Mouse (Mus musculus) induced T-regulatory cell, adult 2 months (primary cell): ENCODE data around the gene Clcn6.

Experiments
- DNase-seq: peaks from one replicate; pipeline ENCODE4 v3.0.0-alpha.2; 2012; ENCODE audit warnings: low read depth

Clcn6 gene

GRCm38 (mm10) chr4:148040029-148040830 is 1.6 kb upstream of the Clcn6 start:
- DNase-seq: peak; percentile 24

GRCm38 (mm10) chr4:148039254-148040028 is 820 bp upstream of the Clcn6 start:
- DNase-seq: no peak

- DNase-seq: no peak
Observed at GRCm38 (mm10) chr4:148038079-148038599, 482 bp downstream of the Clcn6 start.

- no peak for DNase-seq
Observed at GRCm38 (mm10) chr4:148035440-148035839, 3.2 kb downstream of the Clcn6 start.

- DNase-seq: peak; percentile 86
Observed at GRCm38 (mm10) chr4:148033858-148034410, 4.7 kb downstream of the Clcn6 start.

- DNase-seq: no peak
Observed at GRCm38 (mm10) chr4:148030506-148030905, 8.1 kb downstream of the Clcn6 start.

GRCm38 (mm10) chr4:148029297-148029696 is 9.3 kb downstream of the Clcn6 start:
- no peak for DNase-seq

GRCm38 (mm10) chr4:148024003-148024402 is 14.6 kb downstream of the Clcn6 start:
- no peak for DNase-seq

- DNase-seq: no peak
Observed at GRCm38 (mm10) chr4:148018410-148018809, 20.2 kb downstream of the Clcn6 start.

GRCm38 (mm10) chr4:148016981-148017380 is 21.6 kb downstream of the Clcn6 start:
- no peak for DNase-seq

- peak; percentile 13 for DNase-seq
Observed at GRCm38 (mm10) chr4:148015418-148015817, 23.2 kb downstream of the Clcn6 start.

- DNase-seq: no peak
Observed at GRCm38 (mm10) chr4:148012216-148012615, 26.4 kb downstream of the Clcn6 start.

- DNase-seq: no peak
Observed at GRCm38 (mm10) chr4:148011332-148011731, 27.3 kb downstream of the Clcn6 start.

- DNase-seq: no peak
Observed at GRCm38 (mm10) chr4:148009641-148010040, 29.0 kb downstream of the Clcn6 start.

- peak; percentile 23 for DNase-seq
Observed at GRCm38 (mm10) chr4:148008412-148008811, 30.2 kb downstream of the Clcn6 start.

GRCm38 (mm10) chr4:148004361-148004760 is 34.3 kb downstream of the Clcn6 start:
- DNase-seq: no peak

- DNase-seq: no peak
Observed at GRCm38 (mm10) chr4:148001866-148002265, 36.8 kb downstream of the Clcn6 start.

GRCm38 (mm10) chr4:148001013-148001789 is 37.4 kb downstream of the Clcn6 start:
- no peak for DNase-seq

- no peak for DNase-seq
Observed at GRCm38 (mm10) chr4:148000202-148000772, 38.3 kb downstream of the Clcn6 start, which contains the start of gene Nppa. Gene Nppa (plus strand): TSS chr4:148000722.

GRCm38 (mm10) chr4:147995311-147995710 is 43.3 kb downstream of the Clcn6 start:
- no peak for DNase-seq

GRCm38 (mm10) chr4:147993571-147994095 is 45.0 kb downstream of the Clcn6 start:
- peak; percentile 3 for DNase-seq
